Mouse (Mus musculus) right cerebral cortex, postnatal 14 days (tissue): Measurements from ENCODE around the gene Samhd1.
"Not testable (repeated sequence)": the region's sequence is repeated elsewhere in the genome, so short reads cannot be mapped to it uniquely, and the experiment has no call there.

Source experiments
- DNase-seq: peaks from one replicate; pipeline ENCODE4 v3.0.0; 2022

The Samhd1 gene

DNA sequence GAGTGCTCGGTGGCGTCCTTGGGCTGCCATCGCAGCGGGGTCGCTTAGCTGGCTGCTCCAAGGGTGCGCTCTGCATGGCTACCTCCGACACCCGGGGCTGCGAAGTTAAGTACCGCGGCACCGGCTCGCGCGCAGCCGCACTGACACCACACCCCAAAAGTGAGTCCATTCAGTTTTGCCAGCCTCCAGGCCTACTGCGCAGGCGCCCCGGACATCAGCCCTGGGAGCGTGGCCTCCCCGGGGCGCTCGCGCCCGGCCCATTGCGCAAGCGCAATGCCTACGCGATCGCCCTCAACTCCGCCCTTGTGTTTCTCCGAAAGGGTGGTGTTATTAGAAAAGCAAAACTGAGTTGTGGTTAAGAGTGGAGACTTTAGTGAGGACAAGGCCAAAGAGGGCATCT lies at the start of gene Samhd1:
TSS of gene Samhd1 (minus strand) at position 252 of the 400 bp plus-strand sequence.
- DNase-seq, result peak; percentile 87

DNA sequence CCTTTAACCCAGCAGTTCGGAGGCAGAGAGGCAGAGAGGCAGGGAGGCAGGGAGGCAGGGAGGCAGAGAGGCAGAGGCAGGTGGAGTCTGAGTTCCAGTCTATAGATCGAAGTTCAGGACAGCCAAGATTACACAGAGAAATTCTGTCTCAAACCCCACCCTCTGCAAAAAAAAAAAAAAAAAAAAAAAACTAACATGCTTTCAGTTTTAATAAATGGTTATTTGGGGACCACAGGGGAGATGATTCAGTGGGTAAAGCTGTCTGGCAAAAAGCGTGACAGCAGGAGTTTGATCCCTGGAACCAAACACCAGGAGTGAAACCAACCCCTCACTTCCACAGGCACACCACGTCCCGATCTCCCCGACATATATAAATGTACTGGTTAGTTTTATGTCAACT lies 43.1 kb upstream of the Samhd1 start:
- DNase-seq, result no peak

GRCm38 (mm10) chr2:157176248-157176647 lies 41.2 kb upstream of the Samhd1 start:
- DNase-seq, result no peak

- DNase-seq, result no peak
Observed at GRCm38 (mm10) chr2:157174416-157174815, 39.4 kb upstream of the Samhd1 start.

DNA sequence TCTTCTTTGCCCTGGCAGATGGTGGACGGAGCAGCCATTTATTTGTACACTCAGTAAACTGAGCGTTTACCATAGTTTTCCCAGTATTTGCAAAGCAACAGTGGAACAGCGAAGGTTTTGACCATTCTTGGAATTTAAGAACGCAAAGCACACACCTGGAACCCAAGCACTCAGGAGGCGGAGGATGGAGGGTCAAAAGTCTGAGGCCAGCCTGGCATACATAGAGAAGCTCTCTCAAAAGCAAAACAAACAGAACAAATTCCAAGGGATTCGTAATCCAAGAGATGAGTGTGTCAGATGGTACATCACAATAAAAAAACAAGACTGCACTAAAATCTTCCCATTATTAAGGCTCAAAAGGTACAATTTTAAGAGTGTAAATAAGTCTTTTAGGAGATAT lies 38.5 kb upstream of the Samhd1 start:
- no peak for DNase-seq

- DNase-seq, result no peak
Observed at GRCm38 (mm10) chr2:157172984-157173383, 37.9 kb upstream of the Samhd1 start.

- DNase-seq, result no peak
Observed at GRCm38 (mm10) chr2:157170626-157171025, 35.6 kb upstream of the Samhd1 start.

- no peak for DNase-seq
Observed at GRCm38 (mm10) chr2:157170166-157170565, 35.1 kb upstream of the Samhd1 start.

DNA sequence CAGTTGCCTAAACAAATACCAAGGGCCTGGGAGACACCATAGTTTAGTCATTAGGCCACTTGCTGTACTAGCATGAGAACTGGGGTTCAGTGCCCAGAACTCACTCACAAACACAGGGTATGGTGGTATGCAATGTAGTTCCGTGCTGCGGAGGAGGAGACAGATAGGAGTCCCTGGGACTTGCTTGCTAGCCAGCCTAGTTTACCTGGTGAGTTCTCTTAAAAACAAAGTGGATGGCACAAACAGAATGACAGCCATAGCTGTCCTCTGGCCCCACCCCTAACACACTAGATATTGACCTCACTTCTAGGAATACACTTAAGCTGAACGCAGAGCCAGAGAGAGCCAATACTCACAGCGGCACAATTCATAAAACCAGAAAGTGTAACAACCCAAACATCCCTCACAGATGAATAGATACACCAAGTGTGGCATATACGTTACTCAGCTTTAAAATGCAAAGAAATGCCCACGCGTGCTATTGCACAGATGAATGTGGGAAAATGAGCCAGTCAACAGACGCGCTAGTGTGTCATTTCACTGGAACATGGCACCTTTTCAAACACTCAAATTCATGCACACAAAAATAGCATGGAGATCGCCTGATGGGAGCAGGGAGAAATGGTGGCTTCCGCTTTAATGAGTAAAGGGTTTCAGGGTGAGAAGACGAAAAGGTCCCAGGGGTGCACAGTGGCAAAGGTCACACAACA lies 31.5 kb upstream of the Samhd1 start:
- no peak for DNase-seq

- not testable (repeated sequence) for DNase-seq
Observed at GRCm38 (mm10) chr2:157165312-157166224, 30.5 kb upstream of the Samhd1 start.

DNA sequence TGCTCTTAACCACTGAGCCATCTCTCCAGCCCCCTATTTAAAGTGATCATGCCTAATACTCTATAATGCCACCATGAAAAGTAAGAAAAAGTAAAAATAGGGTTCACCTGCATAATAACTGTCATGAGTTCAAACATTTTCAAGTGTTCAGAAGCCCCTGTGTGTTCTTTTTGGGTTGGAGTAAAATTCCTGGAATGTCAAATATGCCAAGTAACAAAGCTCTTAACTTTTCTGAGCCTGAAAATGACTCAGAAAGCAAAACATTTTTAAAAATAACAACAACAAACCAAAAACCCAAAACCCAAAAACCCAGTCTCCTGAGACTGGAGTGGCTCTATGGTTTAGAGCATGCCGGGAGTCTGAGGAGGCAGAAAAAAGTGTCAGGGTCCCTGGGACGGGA lies 29.0 kb upstream of the Samhd1 start:
- DNase-seq, result no peak

DNA sequence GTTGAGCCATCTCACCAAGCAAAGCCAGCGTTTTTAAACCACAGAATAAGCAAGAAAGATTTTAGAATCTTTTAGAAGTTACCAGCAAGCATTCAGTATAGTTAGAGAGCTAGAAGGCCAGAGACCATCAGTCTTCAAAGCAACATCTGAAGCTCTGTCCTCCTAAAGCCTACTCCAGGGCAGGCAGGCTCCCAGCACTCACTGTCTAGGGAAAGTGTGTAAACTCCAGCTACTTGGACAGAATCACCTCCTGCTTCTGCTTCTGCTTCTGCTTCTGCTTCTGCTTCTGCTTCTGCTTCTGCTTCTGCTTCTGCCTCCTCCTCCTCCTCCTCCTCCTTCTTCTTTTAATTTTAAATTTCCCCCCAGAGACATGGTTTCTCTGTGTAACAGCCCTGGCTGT lies 21.0 kb upstream of the Samhd1 start:
- no peak for DNase-seq

DNA sequence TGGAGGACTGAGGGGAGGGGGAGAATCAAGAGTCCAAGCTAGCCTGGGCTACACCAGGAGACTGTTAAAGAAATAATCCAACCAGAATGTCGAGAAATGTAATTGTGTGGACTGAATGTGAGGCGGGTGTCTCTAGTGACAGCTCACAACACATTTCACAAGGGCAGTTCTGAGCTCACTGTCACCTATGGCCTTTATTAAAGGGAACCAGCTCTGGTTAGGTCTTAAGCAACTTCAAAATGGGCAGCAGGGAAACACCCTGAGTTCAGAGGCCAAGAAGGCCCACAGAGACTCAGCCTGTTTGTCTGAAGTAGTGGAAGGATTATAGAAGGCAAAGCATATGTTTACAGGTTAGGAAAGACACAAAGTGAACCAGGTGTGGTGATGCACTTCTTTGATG lies 18.2 kb upstream of the Samhd1 start:
- no peak for DNase-seq

DNA sequence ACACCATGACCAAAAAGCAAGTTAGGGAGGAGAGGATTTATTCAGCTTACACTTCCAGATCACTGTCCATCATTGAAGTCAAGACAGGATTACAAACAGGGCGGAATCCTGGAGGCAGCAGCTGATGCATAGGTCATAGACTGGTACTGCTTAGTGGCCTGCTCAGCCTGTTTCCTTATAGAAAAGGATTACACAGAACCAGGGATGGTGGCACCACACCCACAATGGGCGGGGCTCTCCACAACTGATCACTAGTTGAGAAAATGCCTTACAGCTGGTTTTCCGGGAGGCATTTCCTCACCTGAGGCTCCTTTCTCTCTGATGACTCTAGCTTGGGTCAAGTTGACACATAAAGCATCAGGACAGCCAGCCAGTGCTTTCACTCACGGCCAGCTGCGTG lies 13.4 kb upstream of the Samhd1 start:
- DNase-seq, result no peak

DNA sequence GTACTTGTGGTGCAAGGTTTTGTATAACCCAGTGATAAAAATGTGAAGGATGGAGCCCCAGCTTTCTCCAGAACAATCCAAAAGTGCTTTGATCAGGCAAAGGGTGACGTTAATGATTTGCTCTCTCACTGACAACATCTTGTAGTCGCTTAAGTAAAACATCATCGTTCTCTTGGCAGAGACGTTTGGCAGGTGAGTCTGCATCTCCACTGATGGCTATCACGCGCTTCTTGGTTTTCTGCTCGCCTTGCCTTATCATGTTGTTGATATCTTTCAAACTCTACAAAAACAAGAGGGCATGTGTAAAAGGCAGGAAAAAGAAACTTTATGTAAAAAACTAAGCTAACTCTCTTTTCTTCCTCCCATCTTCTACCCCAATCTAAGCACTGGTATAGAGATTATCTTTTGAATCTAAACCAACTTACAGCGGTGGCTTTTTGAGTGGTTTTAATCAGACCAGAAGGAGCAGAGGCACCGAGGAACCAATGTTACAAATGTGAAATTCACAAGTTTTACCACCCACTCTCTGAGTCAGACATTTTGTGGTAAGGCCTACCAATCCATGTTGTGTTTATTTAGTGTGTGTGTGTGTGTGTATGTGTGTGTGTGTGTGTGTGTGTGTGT lies 12.4 kb upstream of the Samhd1 start:
- DNase-seq, result no peak

DNA sequence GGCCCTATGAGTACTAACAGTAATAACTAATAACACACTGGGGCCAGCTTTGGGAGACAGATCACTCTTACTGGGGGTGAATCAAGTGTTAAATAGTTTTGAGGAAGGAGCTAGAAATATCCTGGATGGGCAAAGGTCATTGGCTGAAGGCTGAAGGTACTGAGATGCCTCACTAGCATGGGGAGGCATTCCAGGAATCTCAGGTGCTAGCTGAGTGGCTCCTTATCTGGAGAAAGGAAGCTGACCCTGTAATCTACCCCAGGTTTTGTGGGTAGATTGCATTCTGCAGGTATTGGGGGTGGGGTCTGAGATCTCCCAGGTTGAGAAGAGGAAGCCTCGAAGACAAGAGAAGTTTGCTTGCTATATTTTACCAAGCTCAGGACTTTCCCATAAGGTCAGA lies 10.1 kb upstream of the Samhd1 start:
- no peak for DNase-seq

DNA sequence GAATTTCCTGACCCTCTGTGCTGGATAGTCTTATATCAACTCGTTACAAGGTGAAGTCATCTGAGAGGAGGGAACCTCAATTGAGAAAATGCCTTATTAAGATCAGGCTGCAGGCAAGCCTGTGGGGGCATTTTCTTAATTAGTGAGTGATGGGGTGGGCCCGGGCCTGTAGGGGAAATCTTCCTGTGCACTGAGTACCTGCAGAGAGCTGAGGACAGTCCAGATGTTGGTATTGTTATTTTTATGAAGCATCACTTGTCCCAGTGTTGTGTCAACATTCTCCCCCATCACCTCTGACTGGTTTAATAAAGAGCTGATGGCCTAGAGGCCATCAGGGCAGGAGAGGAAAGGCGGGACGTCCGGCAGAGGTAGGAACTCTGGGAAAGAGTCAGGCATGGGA lies 9.1 kb upstream of the Samhd1 start:
- DNase-seq, result no peak

DNA sequence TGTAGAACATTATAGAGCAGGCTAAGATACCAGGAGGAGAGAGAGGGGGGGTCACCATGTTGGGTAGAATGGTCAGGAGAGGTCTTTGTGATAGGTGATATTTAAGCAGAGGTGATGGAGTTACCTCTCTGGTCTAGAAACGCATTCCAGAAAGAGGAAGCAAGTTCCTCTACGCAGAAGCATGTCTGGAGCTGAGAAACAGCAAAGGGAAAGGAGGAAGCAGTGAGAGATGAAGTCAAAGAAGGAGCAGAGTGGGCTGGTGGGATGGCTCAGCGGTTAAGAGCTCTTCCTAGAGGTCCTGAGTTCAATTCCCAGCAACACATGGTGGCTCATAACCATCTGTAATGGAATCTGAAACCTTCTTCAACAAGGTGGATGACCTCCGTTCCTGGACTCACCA lies 6.9 kb upstream of the Samhd1 start:
- DNase-seq, result no peak

DNA sequence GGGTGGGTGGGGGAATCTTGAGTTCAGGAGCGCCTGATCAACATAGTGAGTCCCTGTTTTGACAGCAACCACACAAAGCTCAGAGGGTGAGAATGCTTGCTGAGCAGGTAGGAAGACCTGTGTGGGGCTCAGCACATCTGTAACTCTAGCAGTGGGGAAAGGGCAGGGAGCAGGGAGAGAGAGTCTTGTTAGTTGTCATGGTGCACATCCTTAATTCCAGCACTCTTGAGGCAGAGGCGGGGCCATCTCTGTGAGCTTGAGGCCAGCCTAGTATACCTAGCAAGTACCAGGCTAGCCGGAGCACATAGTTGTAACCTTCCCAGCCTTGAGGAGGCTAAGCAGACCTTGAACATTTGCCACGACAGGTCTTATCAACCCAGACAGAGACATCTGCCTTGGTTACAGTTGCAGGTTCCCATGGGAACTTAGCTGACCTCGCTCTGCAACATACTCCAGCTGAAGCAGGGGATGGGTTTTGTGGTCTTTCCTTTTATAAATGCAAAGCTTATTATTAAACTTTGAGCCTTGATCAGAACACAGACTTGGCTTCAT lies 4.3 kb upstream of the Samhd1 start:
- no peak for DNase-seq

- no peak for DNase-seq
Observed at GRCm38 (mm10) chr2:157138808-157139207, 3.7 kb upstream of the Samhd1 start.

DNA sequence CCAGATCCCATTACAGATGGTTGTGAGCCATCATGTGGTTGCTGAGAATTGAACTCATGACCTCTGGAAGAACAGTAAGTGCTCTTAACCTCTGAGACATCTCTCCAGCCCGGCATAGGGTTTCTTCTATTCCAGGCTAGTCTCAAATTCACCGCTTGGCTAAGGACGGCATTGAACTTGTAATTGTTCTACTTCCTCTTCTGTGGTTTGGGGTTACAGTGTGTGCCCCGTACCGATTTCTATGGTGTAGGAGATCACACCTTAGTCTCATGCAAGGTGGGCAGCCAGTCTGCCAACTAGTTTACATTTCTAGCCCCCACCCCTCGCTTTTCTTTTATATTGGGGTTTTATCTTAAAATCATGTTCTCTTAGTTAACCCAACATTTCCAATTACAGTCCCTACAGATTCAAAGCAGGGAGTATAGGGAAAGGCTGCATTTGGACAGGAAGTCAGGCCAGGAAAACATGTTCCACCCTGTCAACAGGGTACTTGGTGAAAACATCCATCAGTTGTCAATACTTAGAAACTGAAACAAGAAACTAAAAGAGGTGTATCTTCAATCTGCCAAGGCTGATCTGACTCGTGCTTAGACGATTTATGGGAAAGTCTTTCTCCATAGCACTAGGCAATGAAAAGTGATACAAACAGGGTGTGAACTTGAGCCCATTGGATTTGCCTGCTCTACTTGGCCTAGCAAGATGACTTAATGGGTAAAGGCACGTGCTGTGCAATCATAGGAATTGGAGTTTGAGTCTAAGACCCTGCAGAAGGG lies 3.1 kb upstream of the Samhd1 start:
- no peak for DNase-seq

DNA sequence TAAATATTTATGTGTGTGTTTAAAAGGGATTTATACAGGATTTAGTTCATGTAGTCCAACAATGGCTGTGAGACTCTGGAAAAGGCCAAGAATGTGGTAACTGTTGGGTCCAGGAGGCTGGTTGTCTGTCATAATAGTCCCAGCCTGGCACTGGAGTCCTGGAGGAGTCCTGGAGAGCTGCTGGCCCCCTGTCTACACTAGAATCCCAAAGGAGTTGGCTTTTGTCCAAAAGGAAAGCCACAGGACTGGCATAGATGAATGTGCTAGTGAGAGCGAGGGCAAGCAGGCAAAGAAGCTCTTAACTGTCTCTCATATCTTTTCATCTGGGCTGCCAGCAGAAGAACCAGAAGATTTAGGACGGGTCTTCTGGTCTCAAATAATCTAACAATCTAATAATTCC lies 1.6 kb upstream of the Samhd1 start:
- DNase-seq, result no peak

DNA sequence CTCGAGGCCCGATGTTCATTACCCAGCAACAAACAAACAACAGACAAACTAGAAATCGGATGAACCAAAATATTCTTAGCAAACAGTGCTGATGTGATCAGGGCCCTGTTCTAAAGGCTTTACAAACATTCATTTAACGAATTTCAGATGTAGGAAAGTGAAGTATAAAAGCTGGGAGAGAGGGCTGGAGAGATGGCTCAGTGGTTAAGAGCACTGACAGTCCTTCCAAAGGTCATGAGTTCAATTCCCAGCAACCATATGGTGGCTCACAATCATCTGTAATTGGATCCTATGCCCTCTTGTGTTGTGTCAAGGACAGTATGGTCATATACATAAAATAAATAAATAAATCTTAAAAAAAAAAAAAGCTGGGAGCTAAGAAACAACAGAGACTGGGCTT lies 1.1 kb upstream of the Samhd1 start:
- DNase-seq, result no peak
